Mouse (Mus musculus) stomach, postnatal 0 days (tissue): Measurements from ENCODE around the gene Pfkl. TPM values are rescaled to one million over a fixed set of nuclear protein-coding genes. Genes with fewer than 3 reads are reported as not detected.

Experiments used
- ATAC-seq: fragments of 200-750 bp; cut with Nextera tagmentation; 2 replicates; pipeline ENCODE4 v1.8.0; 2017; ENCODE audit not compliant: low FRiP score, low TSS enrichment
- DNase-seq: peaks from one replicate; pipeline ENCODE4 v3.0.0-alpha.2; 2016; ENCODE audit warnings: low spot score
- H3K27ac ChIP-seq: fragments of 300-500 bp; sonication (generic); replicated peaks from 2 replicates; pipeline ENCODE4 v1.5.1; 2014; ENCODE audit warnings: mild to moderate bottlenecking, control low read depth
- H3K27me3 ChIP-seq: fragments of 300-500 bp; sonication (generic); 2 replicates; pipeline ENCODE4 v1.6.1; 2014; ENCODE audit warnings: low read length; ENCODE audit not compliant: control insufficient read depth, insufficient read depth
- H3K36me3 ChIP-seq: fragments of 300-500 bp; sonication (generic); 2 replicates; pipeline ENCODE4 v1.6.1; 2014; ENCODE audit warnings: low read length, mixed read lengths; ENCODE audit not compliant: control insufficient read depth, insufficient read depth
- H3K4me1 ChIP-seq: fragments of 300-500 bp; sonication (generic); replicated peaks from 2 replicates; pipeline ENCODE4 v1.6.1; 2014; ENCODE audit warnings: antibody characterized with exemption; ENCODE audit not compliant: control insufficient read depth, insufficient read depth
- H3K4me2 ChIP-seq: fragments of 300-500 bp; sonication (generic); replicated peaks from 2 replicates; pipeline ENCODE4 v1.6.1; 2014; ENCODE audit warnings: low read depth, mild to moderate bottlenecking, control low read depth, moderate library complexity
- H3K4me3 ChIP-seq: fragments of 300-500 bp; sonication (generic); 2 replicates; pipeline ENCODE4 v1.5.1; 2014; ENCODE audit warnings: low read depth, low read length, control low read depth
- H3K9ac ChIP-seq: fragments of 300-500 bp; sonication (generic); 2 replicates; pipeline ENCODE4 v1.6.1; 2014; ENCODE audit warnings: mild to moderate bottlenecking, low read length, control low read depth, mixed read lengths
- H3K9me3 ChIP-seq: fragments of 300-500 bp; sonication (generic); 2 replicates; pipeline ENCODE4 v1.6.1; 2016; ENCODE audit warnings: low read length; ENCODE audit not compliant: control insufficient read depth
- CTCF ChIP-seq: IDR thresholded peaks from 2 replicates; pipeline ENCODE4 v1.5.1; 2016; ENCODE audit warnings: antibody characterized with exemption, low read depth, mild to moderate bottlenecking, moderate library complexity
- EP300 ChIP-seq: optimal IDR thresholded peaks from 2 replicates; pipeline ENCODE3; 2016; ENCODE audit warnings: antibody characterized with exemption
- WGBS: fragments of 180-500 bp; shearing (Covaris S2); extraction: QIAGEN DNeasy Blood & Tissue Kit; methylation state at CpG from one replicate; pipeline ENCODE4 v1.1.7; 2014; 5-methylcytosine and 5-hydroxymethylcytosine counted together
- polyA plus RNA-seq: library from polyadenylated mRNA; unstranded; fragments of >200 nt; fragmentation: Nextera tagmentation; extraction: Ambion mirVana; gene quantifications from 2 replicates; pipeline ENCODE4 v1.2.1, GENCODE M21; 2015

Pfkl gene
- polyA plus RNA-seq, 1 experiment from 2014 or later, result 86.1 TPM

DNA sequence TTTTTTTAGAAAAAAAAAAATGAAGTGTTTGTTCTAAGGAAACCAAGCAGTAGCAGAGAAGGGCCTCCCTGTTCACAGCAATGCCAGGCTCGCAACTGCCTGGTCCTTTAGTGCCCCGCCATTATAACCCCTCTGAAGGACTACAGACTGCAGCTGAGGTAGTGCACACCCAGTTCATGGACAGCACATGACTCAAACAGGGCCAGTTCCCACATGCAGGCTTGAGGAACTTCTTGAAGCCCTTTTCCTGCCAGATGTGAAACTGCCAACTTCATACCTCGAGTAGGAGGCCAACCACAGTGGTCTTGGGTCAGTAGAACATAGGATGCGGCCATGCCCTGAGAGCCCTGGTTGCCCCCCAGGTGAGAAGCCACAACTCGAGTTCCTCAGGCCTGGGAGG is 35.6 kb downstream of the Pfkl start:
- 53% methylated on average over 5 of the region's 5 CpGs for WGBS
- no peaks in the 10 kb centered on the region for H3K9me3 ChIP-seq
- H3K4me3 ChIP-seq, result no peak overlapping the region
- H3K4me1 ChIP-seq, result peaks cover 3% of the 10 kb centered on the region
- no peaks in the 10 kb centered on the region for H3K27me3 ChIP-seq
- H3K4me2 ChIP-seq, result no peak overlapping the region
- no peak overlapping the region for H3K9ac ChIP-seq
- no peak for ATAC-seq
- H3K27ac ChIP-seq, result peak overlapping the region; percentile 75
- no peak for DNase-seq
- H3K36me3 ChIP-seq, result no peaks in the 10 kb centered on the region
- TF ChIP-seq EP300, result no peak
- TF ChIP-seq CTCF, result no peak

DNA sequence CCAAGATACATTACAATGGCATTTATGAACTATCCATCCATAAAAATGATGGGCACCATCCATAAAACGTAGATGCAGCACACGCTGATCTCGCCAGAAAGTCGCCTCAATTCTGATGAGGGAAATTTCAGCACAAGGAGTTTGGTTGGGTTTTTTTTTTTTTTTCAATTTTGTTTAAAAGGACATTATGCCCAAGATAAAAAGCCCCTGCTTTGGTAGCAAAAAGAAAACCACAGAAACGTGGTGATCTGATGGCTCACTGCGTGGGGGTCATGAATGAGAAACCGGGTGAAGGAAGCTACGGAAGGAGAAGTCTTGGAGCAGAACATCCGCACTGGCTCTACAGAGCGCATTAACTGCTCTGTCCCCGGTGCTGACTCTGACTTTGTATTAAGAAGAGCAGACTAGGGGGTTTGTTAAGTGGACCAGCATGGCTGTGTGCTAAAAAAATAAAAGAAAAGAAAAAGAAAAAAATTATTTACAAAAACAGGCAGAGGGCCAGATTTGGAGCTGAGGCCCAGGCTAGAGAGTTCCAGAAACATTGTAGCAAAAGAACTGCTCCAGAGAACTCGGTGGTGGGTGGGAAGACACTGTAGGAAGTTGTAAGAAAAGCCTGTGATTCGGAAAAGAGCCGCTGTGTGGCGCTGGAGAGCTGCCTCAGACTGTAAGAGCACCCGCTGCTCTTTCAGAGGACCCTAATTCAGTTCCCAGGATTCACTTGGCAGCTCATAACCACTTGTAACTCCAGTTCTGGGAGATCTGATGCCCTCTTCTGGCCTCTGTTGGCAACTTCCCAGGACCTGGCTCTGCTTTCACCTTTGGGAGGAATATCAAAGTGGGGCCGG is 38.0 kb downstream of the Pfkl start:
- Histone ChIP-seq H3K4me2 (no peak overlapping the region), H3K4me1 (no peaks in the 10 kb centered on the region; the same call in 1 of the 2 replicates), H3K9me3 (no peaks in the 10 kb centered on the region), H3K4me3 (no peak overlapping the region), H3K27ac (no peak overlapping the region), H3K36me3 (no peaks in the 10 kb centered on the region), H3K27me3 (no peaks in the 10 kb centered on the region), H3K9ac (no peak overlapping the region)
- ATAC-seq (no peak), DNase-seq (no peak)
- WGBS, result 61% methylated on average over 17 of the region's 17 CpGs
- TF ChIP-seq CTCF (peak; percentile 55), EP300 (no peak)

DNA sequence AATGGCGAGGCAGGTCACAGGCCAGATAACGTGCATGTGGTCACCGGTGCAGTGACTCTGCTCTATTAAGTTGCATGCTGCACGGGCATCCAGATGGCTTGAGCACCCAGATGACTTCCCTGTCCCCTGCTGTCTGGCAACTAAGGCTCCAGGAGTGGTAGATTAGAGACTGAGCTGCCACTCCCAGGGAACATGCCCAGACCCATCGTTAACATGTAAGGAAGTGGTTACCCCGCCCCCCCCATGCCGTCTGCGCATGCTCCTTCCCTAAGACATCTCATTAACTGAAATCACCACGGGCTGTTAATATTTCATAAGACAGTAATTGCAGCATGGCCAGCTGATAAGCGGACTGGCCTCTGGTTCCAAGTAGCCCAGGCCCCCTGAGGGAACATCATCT is 38.7 kb downstream of the Pfkl start:
- no peaks in the 10 kb centered on the region for H3K9me3 ChIP-seq
- H3K4me3 ChIP-seq, result no peak overlapping the region
- H3K36me3 ChIP-seq, result no peaks in the 10 kb centered on the region
- ATAC-seq (no peak), DNase-seq (no peak)
- no peak overlapping the region for H3K9ac ChIP-seq
- H3K4me2 ChIP-seq, result no peak overlapping the region
- no peaks in the 10 kb centered on the region; the same call in 1 of the 2 replicates for H3K4me1 ChIP-seq
- TF ChIP-seq EP300 (no peak), CTCF (no peak)
- no peaks in the 10 kb centered on the region for H3K27me3 ChIP-seq
- WGBS, result 68% methylated on average over 10 of the region's 10 CpGs
- no peak overlapping the region for H3K27ac ChIP-seq

DNA sequence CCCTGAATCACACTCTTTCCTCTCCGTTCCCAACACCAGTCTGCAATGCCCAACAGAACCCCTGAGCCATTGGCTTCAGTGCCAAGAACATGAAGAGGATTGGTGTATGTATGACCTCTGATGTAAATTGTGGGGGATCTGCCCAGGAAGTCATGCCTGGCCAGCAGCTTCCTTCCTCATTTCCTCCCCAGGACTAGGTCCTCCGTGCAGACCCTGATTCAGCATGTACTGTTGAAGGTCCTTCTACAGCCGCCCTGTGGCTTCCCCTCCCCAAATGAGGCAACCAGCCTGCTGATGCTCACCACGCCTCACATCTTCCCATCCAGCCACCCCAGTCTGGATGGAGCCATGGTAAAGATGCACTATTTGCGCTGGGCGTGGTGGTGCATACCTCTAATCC is 39.4 kb downstream of the Pfkl start, which contains the start of gene Trpm2:
Trpm2 (minus strand) TSS at position 83 of the 400 bp plus-strand sequence.
- Histone ChIP-seq H3K9me3 (no peaks in the 10 kb centered on the region), H3K27ac (no peak within 1 kb of the TSS), H3K4me2 (peak within 1 kb of the TSS; percentile 45), H3K36me3 (no peaks in the 10 kb centered on the region), H3K27me3 (no peaks in the 10 kb centered on the region), H3K9ac (no peak within 1 kb of the TSS), H3K4me1 (no peaks in the 10 kb centered on the region; the same call in 1 of the 2 replicates), H3K4me3 (peak within 1 kb of the TSS; percentile 8; the same call in 1 of the 2 replicates)
- DNase-seq (no peak), ATAC-seq (no peak)
- TF ChIP-seq EP300 (no peak), CTCF (no peak)
- 80% methylated on average over 6 of the region's 6 CpGs for WGBS

DNA sequence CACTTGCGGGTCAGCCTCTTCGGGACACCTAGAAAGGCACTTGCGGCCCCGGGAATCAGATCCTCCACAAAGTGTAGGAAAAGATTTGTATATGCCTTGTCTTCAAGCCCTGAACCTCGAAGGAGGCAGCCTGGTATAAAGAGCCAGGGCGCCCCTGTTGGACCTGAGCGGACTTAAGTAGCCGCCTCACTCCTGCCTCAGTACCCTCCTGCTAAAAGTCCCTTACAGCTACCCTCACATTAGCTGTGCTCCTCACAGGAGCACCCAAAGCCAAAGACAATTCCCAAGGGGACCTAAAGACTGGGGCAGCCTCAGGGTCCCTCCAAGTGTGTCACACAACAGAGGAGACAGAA is 39.9 kb downstream of the Pfkl start:
- WGBS, result 17% methylated on average over 8 of the region's 8 CpGs
- H3K27me3 ChIP-seq, result no peaks in the 10 kb centered on the region
- DNase-seq (no peak), ATAC-seq (no peak)
- H3K4me1 ChIP-seq, result no peaks in the 10 kb centered on the region; the same call in 1 of the 2 replicates
- H3K9me3 ChIP-seq, result no peaks in the 10 kb centered on the region
- peak overlapping the region; percentile 45 for H3K4me2 ChIP-seq
- H3K36me3 ChIP-seq, result no peaks in the 10 kb centered on the region
- H3K4me3 ChIP-seq, result no peak overlapping the region; the same call in 1 of the 2 replicates
- no peak overlapping the region for H3K9ac ChIP-seq
- H3K27ac ChIP-seq, result no peak overlapping the region
- TF ChIP-seq EP300 (no peak), CTCF (no peak)
